ENCODE assay signal across 20 mouse cellular contexts in genomic region chr10:93278361-93278760, GRCm38 (mm10). TPM values are rescaled to one million over a fixed set of nuclear protein-coding genes. Genes with fewer than 3 reads are reported as not detected.
A peak's percentile ranks its signal among the peaks of the same experiment; 100 is the strongest.
DNase-seq lines count a peak whose midpoint lies in the region; ATAC-seq and TF ChIP-seq lines count a peak whose summit lies in the region.
"Had no signal": no experiment of that assay in that cellular context is flagged by ENCODE, and none has a peak within 500 bp of the region (broad histone marks: within the 10 kb centered on the region; RNA-seq: fewer than 3 reads in every experiment).

No protein-coding gene starts in this region.

- ATAC-seq in CD4-positive, CD25-positive, alpha-beta regulatory T cell, adult 4 months: no peak
- ATAC-seq: forebrain, embryonic 16.5 days; intestine, embryonic 15.5 days had no signal

- H3K4me3 ChIP-seq in MEL (ENCODE audit: control insufficient read depth in 1 of 2, insufficient read depth in 1 of 2, low read depth in 2 of 2, low read length in 2 of 2): no peak overlapping the region
- H3K4me3 ChIP-seq: embryonic facial prominence, embryonic 13.5 days; forebrain, embryonic 12.5 days; heart, embryonic 12.5 days; hindbrain, embryonic 10.5 days; intestine, embryonic 15.5 days had no signal

- TF ChIP-seq EP300 in MEL (IDR thresholded peaks at IDR 0.05; ENCODE audit: low read depth in 1 of 2, low read length in 2 of 2): no peak

- H3K27ac ChIP-seq in MEL (ENCODE audit: control insufficient read depth, low read depth, low read length): no peak overlapping the region
- H3K27ac ChIP-seq: embryonic facial prominence, embryonic 13.5 days; forebrain, embryonic 12.5 days; hindbrain, embryonic 14.5 days; intestine, embryonic 15.5 days had no signal

- no peak for TF ChIP-seq POLR2A in MEL (IDR thresholded peaks at IDR 0.05; ENCODE audit: control insufficient read depth in 1 of 2, insufficient read depth in 1 of 2, low read depth in 1 of 2, low read length in 2 of 2, poor library complexity in 1 of 2)

- TF ChIP-seq CTCF in MEL (IDR thresholded peaks at IDR 0.05 in 2 of 3, conservative IDR thresholded peaks at IDR 0.05 in 1 of 3; ENCODE audit: control insufficient read depth in 1 of 3, insufficient read depth in 1 of 3, low read depth in 2 of 3, low read length in 3 of 3, poor library complexity in 1 of 3, severe bottlenecking in 1 of 3): no peak

- no peaks in the 10 kb centered on the region for H3K9me3 ChIP-seq in MEL (replicated peaks; ENCODE audit: insufficient read depth, low read length)
- H3K9me3 ChIP-seq: embryonic facial prominence, embryonic 13.5 days; forebrain, embryonic 12.5 days; heart, embryonic 12.5 days; hindbrain, embryonic 10.5 days; intestine, embryonic 15.5 days had no signal

- no peaks in the 10 kb centered on the region for H3K27me3 ChIP-seq in MEL (ENCODE audit: control insufficient read depth in 1 of 2, insufficient read depth in 2 of 2, low read length in 2 of 2)
- H3K27me3 ChIP-seq: CH12.LX; embryonic facial prominence, embryonic 13.5 days; forebrain, embryonic 12.5 days; heart, embryonic 12.5 days; intestine, embryonic 15.5 days had no signal

- peak; percentile 31 for DNase-seq in CD4-positive, CD25-positive, alpha-beta regulatory T cell, adult 2 months (ENCODE audit: low read depth, low spot score)
- peak; percentile 53 for DNase-seq in retina, postnatal 1 day
- no peak for DNase-seq in retina, embryonic 14.5 days (ENCODE audit: low spot score)
- DNase-seq in MEL (ENCODE audit: low read depth, low spot score): peak; percentile 40
- DNase-seq in adrenal gland, postnatal 36 days: no peak
- DNase-seq in kidney, adult 18-20 months: no peak
- DNase-seq: adrenal gland, postnatal 14 days; B cell, adult 2 months; cerebellum, adult 8-10 months; cerebellum, postnatal 25 days; gastrocnemius, postnatal 25 days had no signal

- no peak overlapping the region for H3K9ac ChIP-seq in MEL (ENCODE audit: control insufficient read depth, low read depth, low read length, poor library complexity, severe bottlenecking)
- H3K9ac ChIP-seq: embryonic facial prominence, embryonic 13.5 days; forebrain, embryonic 12.5 days; heart, embryonic 12.5 days; hindbrain, embryonic 14.5 days; intestine, embryonic 15.5 days had no signal

- H3K79me2 ChIP-seq in MEL (ENCODE audit: control insufficient read depth, insufficient read depth, low read length, poor library complexity): no peaks in the 10 kb centered on the region

- TF ChIP-seq RAD21 in MEL (IDR thresholded peaks at IDR 0.05; ENCODE audit: low read depth, low read length): no peak

- peaks cover 0 to 7% of the 10 kb centered on the region in 2 experiments; a peak in 2 of 4 replicates for H3K36me3 ChIP-seq in MEL (ENCODE audit: control insufficient read depth in 1 of 2, insufficient read depth in 2 of 2, low read length in 2 of 2)
- H3K36me3 ChIP-seq: forebrain, embryonic 12.5 days; intestine, embryonic 15.5 days had no signal

- H3K4me1 ChIP-seq in MEL (ENCODE audit: control insufficient read depth in 1 of 2, insufficient read depth in 2 of 2, low read length in 2 of 2): peaks cover 2 to 12% of the 10 kb centered on the region in 2 experiments; a peak in 3 of 4 replicates

TF ChIP-seq in MEL, 35 proteins besides CTCF, POLR2A, EP300 and RAD21:
- peak; percentile 29; the same call in 1 of the 2 replicates for TF ChIP-seq ELF1 (IDR thresholded peaks at IDR 0.05; ENCODE audit: low read depth, low read length)
- TF ChIP-seq SIN3A (IDR thresholded peaks at IDR 0.05; ENCODE audit: low read length): peak; percentile 18; the same call in 1 of the 2 replicates
- TF ChIP-seq USF1 (IDR thresholded peaks at IDR 0.05; ENCODE audit: low read depth, low read length): no peak
- no peak for TF ChIP-seq MXI1 (IDR thresholded peaks at IDR 0.05; ENCODE audit: low read depth, low read length)
- no peak for TF ChIP-seq CHD2 (IDR thresholded peaks at IDR 0.05; ENCODE audit: low read length)
- TF ChIP-seq BHLHE40 (IDR thresholded peaks at IDR 0.05; ENCODE audit: borderline replicate concordance, low read depth, low read length): no peak
TF ChIP-seq in MEL: peak in this region for 2.

RNA-seq across cellular contexts. Expression of gene Elk3, which starts 32.6 kb away (rescaled TPM):
- 10 to 100 TPM; 26.0 to 26.3 TPM for polyA plus RNA-seq in CD4-positive, CD25-positive, alpha-beta regulatory T cell, adult 4 months (2017; shearing (Covaris generic))
- 0.65 and 1.0 TPM in 2 replicates for total RNA-seq in MEL (2012; rRNA removed)
- polyA plus RNA-seq in MEL (2012; ENCODE audit: insufficient read depth in 1 of 2, insufficient read length in 2 of 2, low read depth in 1 of 2, low replicate concordance in 2 of 2, missing spikeins in 1 of 2): 1 to 10 TPM in 1 of 2 experiments, not detected in 1; 6.3 TPM
- 10 to 100 TPM; 40.2 to 42.0 TPM for total RNA-seq in adrenal gland, postnatal 36 days (2021)

Comparison
In these comparisons a context has a peak if more than half of its experiments do, and no peak if none do; other contexts are left out.
1. DNase-seq: peak in CD4-positive, CD25-positive, alpha-beta regulatory T cell, adult 2 months (single experiment), retina, postnatal 1 day (single experiment) and MEL (single experiment); none in retina, embryonic 14.5 days (single experiment), adrenal gland, postnatal 36 days (0 of 2) and kidney, adult 18-20 months (single experiment).
2. RNA of gene Elk3, which starts 32.6 kb away (total RNA-seq): 40.2 to 42.0 TPM in adrenal gland, postnatal 36 days; 0.65 to 1.0 TPM in MEL; every median in the first group is over 10 times any median in the second.